ENCODE assay signal across 24 mouse cellular contexts in the genomic region with DNA sequence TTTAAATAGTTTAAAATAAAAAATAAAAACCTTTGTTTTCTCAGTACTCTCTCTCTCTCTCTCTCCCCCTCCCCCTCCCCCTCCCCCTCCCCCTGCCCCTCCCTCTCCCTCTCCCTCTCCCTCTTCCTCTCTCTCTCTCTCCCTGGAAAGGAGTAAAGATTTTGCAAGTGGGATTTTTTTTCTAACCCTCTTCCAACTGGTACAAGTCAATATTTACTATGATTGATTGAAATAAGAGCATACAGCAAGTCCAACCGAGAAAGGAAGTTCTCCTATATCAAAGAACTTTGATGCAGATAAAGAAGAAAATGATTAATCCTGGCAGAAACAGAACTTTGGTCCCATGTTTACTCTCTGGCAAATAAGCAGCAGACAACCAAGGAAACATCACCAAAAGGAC.
"Had no signal": no experiment of that assay in that cellular context is flagged by ENCODE, and none has a peak within 500 bp of the region (broad histone marks: within the 10 kb centered on the region; RNA-seq: fewer than 3 reads in every experiment).

No protein-coding gene starts in this region.

- H3K27me3 ChIP-seq: heart, embryonic 12.5 days; hindbrain, embryonic 12.5 days; intestine, embryonic 15.5 days; limb, embryonic 13.5 days; limb, embryonic 15.5 days had no signal

- H3K4me1 ChIP-seq: heart, embryonic 10.5 days; heart, embryonic 12.5 days; hindbrain, embryonic 10.5 days; hindbrain, embryonic 12.5 days; intestine, embryonic 15.5 days; limb, embryonic 13.5 days; limb, embryonic 15.5 days had no signal

- H3K36me3 ChIP-seq: heart, embryonic 10.5 days; heart, embryonic 12.5 days; hindbrain, embryonic 10.5 days; hindbrain, embryonic 12.5 days; intestine, embryonic 15.5 days; limb, embryonic 13.5 days; limb, embryonic 15.5 days had no signal

- H3K9ac ChIP-seq: heart, embryonic 12.5 days; hindbrain, embryonic 12.5 days; hindbrain, embryonic 14.5 days; intestine, embryonic 15.5 days; limb, embryonic 13.5 days; limb, embryonic 15.5 days had no signal

- H3K27ac ChIP-seq: gastrocnemius, adult 2 months; heart, embryonic 10.5 days; hindbrain, embryonic 10.5 days; hindbrain, embryonic 12.5 days; hindbrain, embryonic 14.5 days; intestine, embryonic 15.5 days; layer of hippocampus, adult 2 months; left cerebral cortex, adult 2 months; limb, embryonic 13.5 days; limb, embryonic 15.5 days had no signal

- H3K9me3 ChIP-seq: heart, embryonic 10.5 days; heart, embryonic 12.5 days; hindbrain, embryonic 10.5 days; hindbrain, embryonic 12.5 days; intestine, embryonic 15.5 days; limb, embryonic 13.5 days; limb, embryonic 15.5 days had no signal

- DNase-seq: gastrocnemius, adult 2 months; gastrocnemius, postnatal 10 days; gastrocnemius, postnatal 25 days; heart, adult 18-20 months; heart, postnatal 10 days; heart, postnatal 4 days; kidney, adult 18-20 months; kidney, adult 8-10 months; kidney, postnatal 10 days; kidney, postnatal 25 days; kidney, postnatal 4 days had no signal

- H3K4me2 ChIP-seq: heart, embryonic 12.5 days; hindbrain, embryonic 12.5 days; hindbrain, embryonic 14.5 days; intestine, embryonic 15.5 days; limb, embryonic 13.5 days; limb, embryonic 15.5 days had no signal

- H3K4me3 ChIP-seq: gastrocnemius, adult 2 months; heart, embryonic 10.5 days; heart, embryonic 12.5 days; hindbrain, embryonic 10.5 days; hindbrain, embryonic 12.5 days; intestine, embryonic 15.5 days; layer of hippocampus, adult 2 months; left cerebral cortex, adult 2 months; limb, embryonic 13.5 days; limb, embryonic 15.5 days had no signal

- ATAC-seq: hindbrain, embryonic 16.5 days; inflammation-experienced regulatory T-cells, adult 6 months; intestine, embryonic 15.5 days; intestine, postnatal 0 days had no signal
